Mouse (Mus musculus) kidney, postnatal 10 days (tissue): Measurements from ENCODE around the gene Mrpl18.
A peak's percentile ranks its signal among the peaks of the same experiment; 100 is the strongest.
"Not testable (repeated sequence)": the region's sequence is repeated elsewhere in the genome, so short reads cannot be mapped to it uniquely, and the experiment has no call there.

Experiments used
- DNase-seq: peaks from one replicate; pipeline ENCODE4 v3.0.0; 2021; ENCODE audit warnings: mixed read lengths

Mrpl18 gene

GRCm38 (mm10) chr17:12915881-12916583, at the start of gene Mrpl18:
Gene Mrpl18, minus strand, starts transcription at chr17:12916345.
- DNase-seq = peak; percentile 99

GRCm38 (mm10) chr17:12963476-12963875, 47.3 kb upstream of the Mrpl18 start:
- no peak for DNase-seq

GRCm38 (mm10) chr17:12960331-12960873, 44.3 kb upstream of the Mrpl18 start, which contains the start of gene Acat2:
Gene Acat2, minus strand, starts transcription at chr17:12960747.
- peak; percentile 96 for DNase-seq

- DNase-seq = not testable (repeated sequence)
Observed at GRCm38 (mm10) chr17:12959377-12959776, 43.2 kb upstream of the Mrpl18 start.

- no peak for DNase-seq
Observed at GRCm38 (mm10) chr17:12956664-12957063, 40.5 kb upstream of the Mrpl18 start.

- DNase-seq = no peak
Observed at GRCm38 (mm10) chr17:12949669-12950068, 33.5 kb upstream of the Mrpl18 start.

- DNase-seq = no peak
Observed at GRCm38 (mm10) chr17:12942459-12943162, 26.5 kb upstream of the Mrpl18 start.

- no peak for DNase-seq
Observed at GRCm38 (mm10) chr17:12941543-12942260, 25.6 kb upstream of the Mrpl18 start.

GRCm38 (mm10) chr17:12940151-12940805, 24.1 kb upstream of the Mrpl18 start, which contains the start of gene Acat3:
Gene Acat3, minus strand, starts transcription at chr17:12940600.
- DNase-seq = peak; percentile 36

GRCm38 (mm10) chr17:12939377-12940148, 23.4 kb upstream of the Mrpl18 start:
- not testable (repeated sequence) for DNase-seq

- no peak for DNase-seq
Observed at GRCm38 (mm10) chr17:12938077-12938476, 21.9 kb upstream of the Mrpl18 start.

- DNase-seq = no peak
Observed at GRCm38 (mm10) chr17:12937412-12937970, 21.3 kb upstream of the Mrpl18 start.

GRCm38 (mm10) chr17:12935719-12936118, 19.6 kb upstream of the Mrpl18 start:
- no peak for DNase-seq

- DNase-seq = not testable (repeated sequence)
Observed at GRCm38 (mm10) chr17:12931576-12931975, 15.4 kb upstream of the Mrpl18 start.

- DNase-seq = no peak
Observed at GRCm38 (mm10) chr17:12925703-12926180, 9.6 kb upstream of the Mrpl18 start.

GRCm38 (mm10) chr17:12925001-12925400, 8.9 kb upstream of the Mrpl18 start:
- DNase-seq = no peak

- no peak for DNase-seq
Observed at GRCm38 (mm10) chr17:12921073-12921472, 4.9 kb upstream of the Mrpl18 start.

GRCm38 (mm10) chr17:12916588-12917380, 639 bp upstream of the Mrpl18 start:
- no peak for DNase-seq

GRCm38 (mm10) chr17:12915488-12915880, 661 bp downstream of the Mrpl18 start, which contains the start of gene Tcp1:
Gene Tcp1, plus strand, starts transcription at chr17:12915701.
- no peak for DNase-seq

- no peak for DNase-seq
Observed at GRCm38 (mm10) chr17:12910391-12910790, 5.8 kb downstream of the Mrpl18 start.
